Mouse (Mus musculus) CH12.LX (cell line): ENCODE data around the gene Zfp219. TPM values are rescaled to one million over a fixed set of nuclear protein-coding genes. Genes with fewer than 3 reads are reported as not detected.

Experiments used
- DNase-seq: peaks from one replicate; pipeline ENCODE4 v3.0.0-alpha.2; 2013; ENCODE audit errors: extremely low read depth
- H3K27ac ChIP-seq: 2 replicates; pipeline ENCODE4 v1.5.1; 2012; ENCODE audit warnings: low read depth, mild to moderate bottlenecking, control low read depth, moderate library complexity; ENCODE audit not compliant: insufficient read depth
- H3K27me3 ChIP-seq: replicated peaks from 2 replicates; pipeline ENCODE3; 2012; ENCODE audit warnings: inconsistent platforms
- H3K36me3 ChIP-seq, 2 experiments: replicated peaks in 1 of 2; 2 replicates each; pipeline versions ENCODE3 to v1.6.1; 2012; ENCODE audit warnings: inconsistent platforms in 1 of 2, low read length in 1 of 2, mild to moderate bottlenecking in 1 of 2, mixed read lengths in 1 of 2, moderate library complexity in 1 of 2; ENCODE audit not compliant: control insufficient read depth in 1 of 2, insufficient read depth in 1 of 2
- H3K4me1 ChIP-seq, 2 experiments: 2 replicates each; pipeline ENCODE4 v1.6.1; 2012; ENCODE audit warnings: inconsistent platforms in 1 of 2, moderate library complexity in 1 of 2; ENCODE audit not compliant: insufficient read depth in 2 of 2, control insufficient read depth in 1 of 2
- H3K4me2 ChIP-seq: 2 replicates; pipeline ENCODE4 v1.6.1; 2012; ENCODE audit warnings: low read depth, mild to moderate bottlenecking, control low read depth; ENCODE audit not compliant: poor library complexity, insufficient read depth, severe bottlenecking
- H3K4me3 ChIP-seq, 3 experiments: fragments of 150-350 bp in 1 of 3; sonication (generic) in 1 of 3; replicated peaks in 1 of 3; 2 replicates each; pipeline versions ENCODE3 to v1.5.1; 2011 to 2012; ENCODE audit warnings: low read depth in 2 of 3, low read length in 2 of 3, mild to moderate bottlenecking in 2 of 3, moderate library complexity in 2 of 3, control low read depth in 1 of 3, improper control_type of control experiment in 1 of 3, inconsistent platforms in 1 of 3, mixed read lengths in 1 of 3; ENCODE audit not compliant: poor library complexity in 1 of 3
- H3K79me2 ChIP-seq: replicated peaks from 2 replicates; pipeline ENCODE4 v1.6.1; 2012; ENCODE audit warnings: mild to moderate bottlenecking, moderate library complexity; ENCODE audit not compliant: control insufficient read depth, poor library complexity, insufficient read depth, severe bottlenecking; ENCODE audit errors: extremely low read depth
- H3K9ac ChIP-seq: 2 replicates; pipeline ENCODE4 v1.6.1; 2012; ENCODE audit warnings: low read depth, mild to moderate bottlenecking, control low read depth, moderate library complexity; ENCODE audit not compliant: insufficient read depth
- H3K9me3 ChIP-seq: replicated peaks from 2 replicates; pipeline ENCODE3; 2012; ENCODE audit warnings: low read length, inconsistent platforms, mixed read lengths
- BHLHE40 ChIP-seq: IDR thresholded peaks from 2 replicates; pipeline ENCODE4 v1.6.1; 2011; ENCODE audit warnings: mild to moderate bottlenecking, low read depth, low read length, improper control_type of control experiment
- CHD1 ChIP-seq: IDR thresholded peaks from 2 replicates; pipeline ENCODE4 v1.6.1; 2012; ENCODE audit warnings: low read depth, low read length, improper control_type of control experiment, inconsistent platforms
- CHD2 ChIP-seq: IDR thresholded peaks from 2 replicates; pipeline ENCODE4 v1.6.1; 2011; ENCODE audit warnings: low read length, improper control_type of control experiment
- CTCF ChIP-seq, 2 experiments: IDR thresholded peaks in 1 of 2; conservative IDR thresholded peaks in 1 of 2; 2 replicates each; pipeline ENCODE4 v1.5.1; 2011 to 2012; ENCODE audit warnings: low read depth in 2 of 2, low read length in 2 of 2, improper control_type of control experiment in 1 of 2, inconsistent platforms in 1 of 2, mild to moderate bottlenecking in 1 of 2, moderate library complexity in 1 of 2
- E2F4 ChIP-seq: IDR thresholded peaks from 2 replicates; pipeline ENCODE4 v1.6.1; 2011; ENCODE audit warnings: low read depth, low read length, improper control_type of control experiment; ENCODE audit not compliant: insufficient replicate concordance
- ELF1 ChIP-seq: IDR thresholded peaks from 2 replicates; pipeline ENCODE4 v1.6.1; 2014; ENCODE audit warnings: low read depth, mild to moderate bottlenecking, inconsistent platforms, low read length, improper control_type of control experiment
- ETS1 ChIP-seq: conservative IDR thresholded peaks from 2 replicates; pipeline ENCODE4 v1.6.1; 2012; ENCODE audit warnings: low read depth, mild to moderate bottlenecking, inconsistent platforms, low read length, improper control_type of control experiment, moderate library complexity
- GABPA ChIP-seq: IDR thresholded peaks from 2 replicates; pipeline ENCODE4 v1.6.1; 2012; ENCODE audit warnings: low read depth, low read length, improper control_type of control experiment, inconsistent platforms; ENCODE audit not compliant: insufficient replicate concordance
- HCFC1 ChIP-seq: IDR thresholded peaks from 2 replicates; pipeline ENCODE4 v1.6.1; 2012; ENCODE audit warnings: low read depth, mild to moderate bottlenecking, inconsistent platforms, low read length, improper control_type of control experiment
- JUN ChIP-seq: IDR thresholded peaks from 2 replicates; pipeline ENCODE4 v1.6.1; 2011; ENCODE audit warnings: low read depth, mild to moderate bottlenecking, low read length, improper control_type of control experiment, moderate library complexity; ENCODE audit not compliant: insufficient read depth
- MAFK ChIP-seq: IDR thresholded peaks from 2 replicates; pipeline ENCODE4 v1.6.1; 2011; ENCODE audit warnings: low read length, improper control_type of control experiment; ENCODE audit not compliant: insufficient replicate concordance
- MEF2A ChIP-seq: IDR thresholded peaks from 2 replicates; pipeline ENCODE4 v1.6.1; 2014; ENCODE audit warnings: low read depth, mild to moderate bottlenecking, inconsistent platforms, low read length, improper control_type of control experiment, borderline replicate concordance
- MYC ChIP-seq: IDR thresholded peaks from 2 replicates; pipeline ENCODE4 v1.6.1; 2011; ENCODE audit warnings: low read depth, mild to moderate bottlenecking, improper control_type of control experiment, low read length
- NELFE ChIP-seq: IDR thresholded peaks from 2 replicates; pipeline ENCODE4 v1.6.1; 2011; ENCODE audit warnings: low read depth, low read length, improper control_type of control experiment
- NRF1 ChIP-seq: IDR thresholded peaks from 2 replicates; pipeline ENCODE4 v1.6.1; 2014; ENCODE audit warnings: low read depth, mild to moderate bottlenecking, inconsistent platforms, low read length, improper control_type of control experiment, moderate library complexity
- POLR2AphosphoS2 ChIP-seq: IDR thresholded peaks from 2 replicates; pipeline ENCODE4 v1.6.1; 2011; ENCODE audit warnings: low read depth, low read length, improper control_type of control experiment
- RCOR1 ChIP-seq: conservative IDR thresholded peaks from 2 replicates; pipeline ENCODE4 v1.6.1; 2012; ENCODE audit warnings: low read depth, mild to moderate bottlenecking, inconsistent platforms, low read length, improper control_type of control experiment
- SIN3A ChIP-seq: IDR thresholded peaks from 2 replicates; pipeline ENCODE4 v1.6.1; 2012; ENCODE audit warnings: low read length, improper control_type of control experiment, inconsistent platforms
- SMC3 ChIP-seq: IDR thresholded peaks from 2 replicates; pipeline ENCODE4 v1.6.1; 2011; ENCODE audit warnings: low read depth, low read length, improper control_type of control experiment
- TCF12 ChIP-seq: IDR thresholded peaks from 2 replicates; pipeline ENCODE4 v1.6.1; 2014; ENCODE audit warnings: low read depth, mild to moderate bottlenecking, inconsistent platforms, low read length, improper control_type of control experiment
- UBTF ChIP-seq: IDR thresholded peaks from 2 replicates; pipeline ENCODE4 v1.6.1; 2012; ENCODE audit warnings: low read depth, mild to moderate bottlenecking, inconsistent platforms, low read length, improper control_type of control experiment, moderate library complexity
- USF1 ChIP-seq: IDR thresholded peaks from 2 replicates; pipeline ENCODE4 v1.6.1; 2014; ENCODE audit warnings: low read depth, mild to moderate bottlenecking, inconsistent platforms, low read length, improper control_type of control experiment
- USF2 ChIP-seq: conservative IDR thresholded peaks from 2 replicates; pipeline ENCODE4 v1.6.1; 2011; ENCODE audit warnings: low read depth, low read length, improper control_type of control experiment
- ZC3H11A ChIP-seq: IDR thresholded peaks from 2 replicates; pipeline ENCODE4 v1.6.1; 2012; ENCODE audit warnings: low read depth, mild to moderate bottlenecking, inconsistent platforms, low read length, improper control_type of control experiment
- dilution Hi-C: fragments of 300-500 bp; cut with MboI; formaldehyde crosslinking; loops from 2 replicates; pipeline ENCODE4 v1.14.3; 2020; ENCODE audit warnings: low sequenced_read_pairs; ENCODE audit not compliant: extremely low pct_unique_long_range_greater_than_20kb, extremely low pct_ligation_motif_present
- in situ Hi-C: fragments of 300-500 bp; cut with MboI; formaldehyde crosslinking; loops from 3 replicates; pipeline ENCODE4 v1.14.3; 2019; ENCODE audit warnings: low sequenced_read_pairs, low pct_ligation_motif_present, low pct_unique_long_range_greater_than_20kb, mixed read lengths
- polyA plus RNA-seq: library from polyadenylated mRNA; unstranded; fragments of >175 nt; gene quantifications from 2 replicates; pipeline ENCODE4 v1.2.1, GENCODE M21; 2012; ENCODE audit warnings: low read depth; ENCODE audit not compliant: insufficient read length
- total RNA-seq, 2 experiments: library from RNA; depleted of rRNA; stranded (reverse); fragments of 300-350 nt in 1 of 2; fragments of >200 nt in 1 of 2; gene quantifications; 2 replicates each; pipeline ENCODE4 v1.2.3; 2012 to 2014

Zfp219 gene
- total and polyA plus RNA-seq, 3 experiments, result 15.8 to 20.8 (median 20.0) TPM

DNA sequence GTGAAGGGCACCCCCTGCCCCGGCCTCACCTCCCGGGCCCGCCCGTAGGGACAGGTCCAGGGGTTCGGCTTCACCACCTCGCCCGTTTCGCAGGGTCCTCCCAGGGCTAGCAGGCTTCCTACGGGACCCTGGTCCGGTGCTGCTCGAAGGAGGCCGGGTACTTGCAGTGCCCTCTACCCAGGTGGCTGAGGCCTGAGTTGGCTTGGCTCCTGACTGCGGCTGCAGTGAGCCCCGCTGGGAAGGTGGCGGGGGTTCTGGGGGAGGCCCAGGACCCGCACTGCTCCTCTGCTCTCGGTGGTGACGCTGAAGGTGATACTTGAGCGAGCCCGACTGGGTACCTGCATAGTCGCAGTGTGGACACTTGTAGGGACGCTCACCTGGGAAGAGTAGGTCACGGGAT lies 13.8 kb downstream of the Zfp219 start:
- dilution Hi-C loops (no loop called here), in situ Hi-C loops (no loop called here)
- Histone ChIP-seq H3K79me2 (no peaks in the 10 kb centered on the region), H3K27ac (no peak overlapping the region), H3K9ac (no peak overlapping the region), H3K9me3 (no peaks in the 10 kb centered on the region), H3K27me3 (no peaks in the 10 kb centered on the region), H3K36me3 (peaks cover 21 to 59% of the 10 kb centered on the region in 2 experiments), H3K4me1 (peaks cover 6 to 25% of the 10 kb centered on the region in 2 experiments), H3K4me3 (no peak overlapping the region), H3K4me2 (no peak overlapping the region)
- DNase-seq, result no peak
- TF ChIP-seq JUN (no peak), CHD1 (no peak), UBTF (no peak), CHD2 (no peak), MEF2A (no peak), SMC3 (no peak), BHLHE40 (no peak), NELFE (no peak)

DNA sequence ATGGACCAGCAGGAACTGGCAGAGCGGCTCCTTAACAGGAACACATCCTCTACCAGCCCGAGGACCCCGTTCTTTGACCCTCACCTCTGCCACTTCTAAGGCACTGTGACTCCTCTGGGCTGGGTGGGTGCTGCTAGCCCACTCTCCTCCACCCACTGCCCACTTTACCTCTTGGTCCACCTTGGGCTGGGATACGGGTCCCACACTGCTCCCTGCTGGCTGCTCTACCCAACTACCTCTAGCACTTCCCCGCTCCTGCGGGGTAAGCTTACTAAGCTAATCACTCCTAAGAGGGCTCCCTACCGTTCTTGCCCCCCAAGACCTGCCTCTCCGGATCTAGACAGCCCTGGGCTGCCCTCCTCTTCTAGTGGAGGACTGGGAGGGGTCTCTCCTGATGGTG lies 14.3 kb downstream of the Zfp219 start:
- H3K27me3 ChIP-seq, result no peaks in the 10 kb centered on the region
- H3K4me3 ChIP-seq, result no peak overlapping the region
- H3K79me2 ChIP-seq, result no peaks in the 10 kb centered on the region
- peaks cover 21 to 59% of the 10 kb centered on the region in 2 experiments for H3K36me3 ChIP-seq
- no peak overlapping the region for H3K27ac ChIP-seq
- DNase-seq, result no peak
- in situ Hi-C loops (no loop called here), dilution Hi-C loops (no loop called here)
- H3K9me3 ChIP-seq, result no peaks in the 10 kb centered on the region
- peaks cover 6 to 25% of the 10 kb centered on the region in 2 experiments for H3K4me1 ChIP-seq
- TF ChIP-seq USF2 (no peak), E2F4 (no peak), MEF2A (no peak), NRF1 (no peak), SIN3A (no peak), MAFK (no peak), CTCF (conservative IDR thresholded peaks at IDR 0.05 in 1 of 2, IDR thresholded peaks at IDR 0.05 in 1 of 2; ENCODE audit: low read depth in 2 of 2, low read length in 2 of 2) (peak in 1 of 2 experiments; percentile 35; a peak in 1 of 4 replicates)
- H3K9ac ChIP-seq, result no peak overlapping the region
- no peak overlapping the region for H3K4me2 ChIP-seq

- H3K4me1 ChIP-seq, result peaks cover 6 to 25% of the 10 kb centered on the region in 2 experiments
- in situ Hi-C loops, result no loop called here
- DNase-seq, result no peak
- H3K79me2 ChIP-seq, result no peaks in the 10 kb centered on the region
- H3K9me3 ChIP-seq, result no peaks in the 10 kb centered on the region
- no peaks in the 10 kb centered on the region for H3K27me3 ChIP-seq
- no peak overlapping the region for H3K4me2 ChIP-seq
- no peak for TF ChIP-seq MYC
- no peak for TF ChIP-seq ZC3H11A
- TF ChIP-seq USF1, result no peak
- no peak for TF ChIP-seq RCOR1
- TF ChIP-seq TCF12, result no peak
- TF ChIP-seq ETS1, result no peak
- no peak for TF ChIP-seq GABPA
- TF ChIP-seq POLR2AphosphoS2, result no peak
- no peak for TF ChIP-seq MEF2A
- no peak for TF ChIP-seq NELFE
- TF ChIP-seq ELF1, result no peak
- TF ChIP-seq CHD1, result no peak
- no peak for TF ChIP-seq BHLHE40
- no peak for TF ChIP-seq CTCF (conservative IDR thresholded peaks at IDR 0.05 in 1 of 2, IDR thresholded peaks at IDR 0.05 in 1 of 2; ENCODE audit: low read depth in 2 of 2, low read length in 2 of 2)
- TF ChIP-seq HCFC1, result no peak
- no peak for TF ChIP-seq E2F4
- TF ChIP-seq, all 38 proteins: peak for 0
- H3K9ac ChIP-seq, result no peak overlapping the region
- dilution Hi-C loops, result no loop called here
- no peak overlapping the region for H3K27ac ChIP-seq
- no peak overlapping the region for H3K4me3 ChIP-seq
- H3K36me3 ChIP-seq, result peaks cover 21 to 59% of the 10 kb centered on the region in 2 experiments
Observed at GRCm38 (mm10) chr14:52005616-52006015, 14.9 kb downstream of the Zfp219 start.
